Mouse (Mus musculus) kidney, adult 8-10 months (tissue): ENCODE data around the gene Gm42906.

Source experiments
- DNase-seq, 2 experiments: peaks; one replicate each; pipeline ENCODE4 v3.0.0; 2022

The Gm42906 gene

DNA sequence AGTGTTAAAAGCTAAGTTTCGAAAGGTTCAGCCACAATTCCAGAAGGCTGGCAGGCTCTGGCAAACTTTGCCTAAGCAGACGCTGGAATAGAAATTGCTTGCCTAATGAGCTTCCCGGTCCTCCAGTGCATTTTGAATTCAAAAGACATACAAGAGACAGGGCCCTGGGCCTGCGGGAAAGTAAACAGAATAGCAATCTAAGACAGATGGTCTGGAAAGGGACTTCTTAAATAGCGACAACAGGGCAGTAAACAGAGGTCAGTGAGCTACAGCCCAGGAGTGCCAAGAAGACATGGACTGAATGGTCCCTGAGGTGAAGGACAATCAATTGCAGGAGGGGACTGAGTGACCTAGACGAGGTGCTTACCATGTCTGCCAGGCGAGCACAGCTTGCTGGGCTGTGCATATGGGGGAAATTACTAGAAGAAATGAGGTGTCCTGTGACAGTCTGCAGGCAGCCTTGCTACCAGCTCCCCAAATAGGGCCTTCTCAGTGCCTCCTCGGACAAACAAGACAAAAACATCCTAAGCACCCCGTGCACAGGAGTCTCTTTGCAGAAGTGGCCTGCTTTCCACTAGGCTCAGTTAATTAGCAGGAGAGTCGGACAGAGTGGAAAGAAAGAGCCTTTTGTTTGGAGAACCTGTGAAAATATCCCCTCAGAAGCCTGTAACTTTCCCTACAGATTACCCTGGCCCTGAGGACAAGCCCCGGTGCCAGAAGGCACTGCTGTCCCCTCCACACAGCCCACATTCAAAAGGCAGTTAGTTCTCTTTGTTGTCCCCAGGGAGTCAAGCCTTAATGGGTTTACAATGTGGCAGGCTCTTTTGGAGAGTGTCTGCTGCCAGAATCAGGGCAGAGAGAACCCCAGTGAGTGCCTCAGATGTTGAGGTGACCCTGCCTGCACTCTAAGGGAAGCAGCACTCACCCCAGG lies 285.0 kb downstream of the Gm42906 start:
- DNase-seq, result peak in 1 of 2 experiments; percentile 16

DNA sequence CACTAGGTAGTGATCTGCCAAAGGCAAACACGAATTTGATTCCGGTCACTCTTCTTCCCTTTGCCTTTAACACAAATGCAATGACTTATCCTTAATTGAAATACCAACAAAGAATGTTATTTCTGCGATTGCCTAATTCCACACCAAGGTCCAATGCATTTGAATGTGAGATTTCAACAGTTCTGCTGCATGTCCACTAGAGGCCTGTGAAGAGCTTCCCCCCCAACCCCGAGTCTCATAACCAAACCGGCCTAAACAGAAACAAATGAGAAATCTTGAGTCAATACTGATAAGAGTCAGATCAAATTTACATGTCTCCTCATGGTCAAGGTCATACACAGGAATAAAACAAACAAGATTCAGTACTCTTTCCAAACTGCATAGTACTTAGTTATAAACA lies 285.7 kb downstream of the Gm42906 start:
- DNase-seq, result peak; percentile 33 to 68

DNA sequence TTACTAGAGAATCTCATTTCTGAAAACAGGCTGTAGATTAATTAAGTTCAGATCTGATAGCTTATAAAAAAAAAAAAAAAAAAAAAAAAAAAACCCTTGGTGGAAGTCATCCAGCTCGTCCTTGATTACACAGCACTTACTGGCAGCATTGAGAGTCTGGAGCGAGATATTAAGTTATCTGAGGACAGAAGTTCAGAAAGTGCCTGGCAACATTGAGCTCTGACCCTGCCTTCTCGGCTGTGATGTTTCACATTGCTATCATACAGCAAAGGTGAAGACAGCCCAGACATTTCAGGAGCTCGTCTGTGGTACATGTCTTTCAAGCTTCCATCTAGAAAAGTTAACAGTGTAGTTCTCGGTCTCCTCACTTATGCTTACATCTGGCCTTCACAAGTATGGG lies 290.1 kb downstream of the Gm42906 start:
- no peak for DNase-seq

DNA sequence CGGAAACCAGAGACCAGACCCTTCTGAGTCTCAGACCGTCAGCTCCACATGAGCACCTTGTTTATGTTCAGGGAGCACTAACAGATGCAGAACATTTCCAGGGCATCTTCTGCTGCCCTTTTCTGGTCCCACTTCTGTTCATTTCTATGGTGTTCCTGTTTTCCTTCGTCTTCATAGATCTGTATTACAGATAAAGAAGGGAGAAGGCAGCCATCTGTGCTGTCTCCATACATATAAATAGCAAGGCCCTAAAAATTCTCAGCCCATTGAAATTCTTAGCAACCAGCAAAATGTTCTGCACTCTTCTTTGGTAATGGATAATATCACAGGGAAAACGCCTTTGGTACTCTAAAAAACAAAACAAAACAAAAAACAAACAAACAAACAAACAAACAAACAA lies 290.7 kb downstream of the Gm42906 start:
- no peak for DNase-seq

DNA sequence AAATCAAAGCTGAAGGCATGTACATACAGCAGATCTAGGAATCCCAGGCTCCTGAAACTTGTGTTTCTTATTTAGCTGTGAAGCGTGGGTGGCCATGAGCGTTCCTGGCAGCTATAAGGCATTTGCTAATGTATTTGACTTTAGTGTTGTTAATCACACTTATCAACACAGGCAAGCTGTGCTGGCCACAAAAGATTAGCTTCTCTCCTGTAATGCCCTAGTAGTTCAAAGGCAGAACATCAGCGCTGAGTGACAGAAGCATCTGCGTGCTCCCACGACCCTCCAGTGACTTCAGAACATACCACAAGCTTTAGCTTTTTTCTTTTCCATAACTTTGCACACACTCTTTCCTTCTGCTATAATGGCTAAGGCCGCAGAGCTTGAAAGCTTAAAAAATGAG lies 292.0 kb downstream of the Gm42906 start:
- no peak for DNase-seq

DNA sequence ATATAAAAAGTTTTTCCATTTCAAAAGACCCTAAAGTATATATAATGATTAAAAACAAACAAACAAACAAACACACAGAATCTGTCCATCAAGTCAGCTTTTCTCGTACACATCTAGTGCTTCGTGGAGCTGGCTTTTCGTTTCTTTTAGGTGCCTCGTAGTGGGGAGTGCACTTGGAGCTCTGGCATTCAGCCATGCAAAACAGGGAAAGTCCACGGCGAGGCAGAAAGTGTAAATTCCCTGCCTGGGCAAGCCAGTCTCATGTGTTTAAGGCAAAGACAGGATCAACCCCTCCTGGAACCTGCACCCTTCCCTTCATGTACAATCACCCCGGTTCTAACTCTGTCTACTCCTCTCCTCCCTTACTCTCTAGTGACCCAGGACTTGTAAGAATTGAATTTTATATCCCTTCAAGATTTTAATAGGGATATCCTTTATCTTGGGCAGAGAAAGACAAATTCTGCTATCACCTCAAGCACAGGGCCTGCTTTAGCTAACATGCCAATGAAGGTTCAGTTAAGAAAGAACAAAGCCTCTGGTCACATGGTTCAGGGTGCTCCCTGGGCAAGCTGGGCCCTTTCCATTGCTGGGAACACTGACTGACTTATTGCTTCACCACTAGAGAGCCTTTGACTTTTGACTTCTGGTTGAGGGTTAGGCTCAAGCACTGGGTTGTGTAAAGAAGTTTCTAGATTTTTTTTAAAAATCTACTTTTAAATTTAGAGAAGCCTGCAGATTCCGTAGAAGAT lies 292.7 kb downstream of the Gm42906 start:
- DNase-seq, result peak; percentile 53 to 54

DNA sequence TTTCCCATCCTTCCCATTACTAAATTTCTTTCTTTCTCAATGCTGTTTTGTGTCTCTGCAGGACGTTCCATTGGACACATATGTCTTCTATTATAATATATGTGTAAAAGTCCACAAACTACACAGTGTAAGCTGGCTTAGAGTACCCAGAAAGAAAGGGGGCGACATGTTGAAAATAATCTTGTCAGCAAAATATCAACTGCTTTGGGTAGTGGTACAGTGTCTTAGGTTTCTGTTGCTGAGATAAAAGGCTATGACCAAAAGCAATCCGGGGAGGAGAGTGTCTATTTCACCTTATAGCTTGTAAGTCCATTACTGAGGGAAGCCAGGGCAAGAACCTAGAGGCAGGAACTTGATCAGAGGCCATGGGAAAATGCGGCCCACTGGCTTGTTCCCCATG lies 293.8 kb downstream of the Gm42906 start:
- DNase-seq, result no peak

DNA sequence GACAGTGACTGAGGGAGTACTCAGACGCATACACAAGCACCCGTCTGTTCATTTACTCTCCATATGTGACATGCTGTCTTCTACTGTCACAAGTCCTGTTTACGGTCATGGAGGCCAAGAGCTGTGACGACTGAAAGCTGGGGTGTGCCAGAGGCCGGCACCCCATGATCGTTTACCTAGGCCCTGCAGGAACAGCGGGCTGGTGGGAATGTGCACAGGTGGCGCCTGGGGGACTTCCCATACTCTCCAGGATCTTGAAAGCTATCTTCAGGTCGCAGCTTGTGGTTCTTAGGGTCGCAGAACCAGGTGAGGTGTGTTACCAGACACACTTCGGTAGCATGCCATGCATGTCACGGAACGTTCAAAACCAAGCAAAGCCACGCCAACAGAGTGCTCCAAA lies 294.2 kb downstream of the Gm42906 start:
- no peak for DNase-seq

DNA sequence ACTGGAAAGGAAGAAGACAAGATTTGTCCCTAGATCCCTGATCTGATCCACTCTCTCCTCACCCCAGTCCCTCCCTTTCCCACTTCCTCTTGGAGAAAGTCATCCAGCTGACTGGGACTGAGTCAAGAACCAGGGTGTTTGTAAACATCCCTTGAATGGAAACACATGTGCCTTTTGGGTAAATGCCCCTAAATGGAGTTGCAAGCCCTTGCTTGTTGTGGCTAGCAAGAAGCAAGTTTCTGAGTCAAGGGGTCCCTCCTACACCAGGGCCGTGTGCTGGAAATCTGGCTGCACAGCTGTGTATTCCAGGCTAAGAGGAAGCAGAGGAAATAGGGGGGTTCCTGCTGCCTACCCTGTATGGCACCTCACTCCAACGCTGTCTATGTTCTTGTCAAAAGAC lies 298.2 kb downstream of the Gm42906 start:
- no peak for DNase-seq

DNA sequence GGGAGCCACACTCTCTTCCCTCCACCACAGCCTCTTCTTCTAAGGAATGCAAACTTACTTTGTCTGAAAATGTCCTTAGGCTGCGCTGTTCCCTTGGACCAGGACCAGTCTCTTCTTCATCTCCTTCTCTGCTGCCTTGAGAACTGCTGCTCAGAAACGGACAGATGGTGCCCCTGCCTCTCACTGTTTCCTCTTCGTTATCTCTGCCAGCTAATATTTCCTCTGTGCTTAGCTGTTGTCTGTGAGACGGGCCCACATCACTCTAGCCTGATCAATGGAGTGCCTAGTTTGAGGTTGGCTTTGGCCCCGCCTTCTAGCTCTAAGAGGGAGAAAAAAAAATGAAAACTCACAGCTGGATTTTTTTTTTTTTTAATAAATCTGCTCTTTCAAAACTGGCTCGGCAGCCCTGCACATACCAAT lies 300.7 kb downstream of the Gm42906 start:
- no peak for DNase-seq

DNA sequence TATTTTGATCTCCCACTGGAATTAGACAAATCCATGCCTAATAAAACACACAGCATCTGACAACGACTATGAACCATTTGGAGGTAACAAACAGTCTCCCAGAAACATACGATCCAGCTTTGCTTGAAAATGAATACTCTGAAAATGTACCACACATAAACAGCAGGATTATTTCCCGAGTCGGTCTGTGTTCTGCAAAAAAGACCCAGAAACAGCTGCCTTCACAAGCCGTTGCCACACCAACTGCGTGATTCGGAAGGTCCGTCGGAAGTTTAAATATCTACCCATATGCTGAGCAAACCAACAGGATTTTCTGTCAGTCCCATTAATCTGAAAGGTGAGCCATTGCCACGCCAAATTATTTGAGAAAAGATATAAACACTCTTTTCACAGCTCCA lies 301.4 kb downstream of the Gm42906 start:
- no peak for DNase-seq

DNA sequence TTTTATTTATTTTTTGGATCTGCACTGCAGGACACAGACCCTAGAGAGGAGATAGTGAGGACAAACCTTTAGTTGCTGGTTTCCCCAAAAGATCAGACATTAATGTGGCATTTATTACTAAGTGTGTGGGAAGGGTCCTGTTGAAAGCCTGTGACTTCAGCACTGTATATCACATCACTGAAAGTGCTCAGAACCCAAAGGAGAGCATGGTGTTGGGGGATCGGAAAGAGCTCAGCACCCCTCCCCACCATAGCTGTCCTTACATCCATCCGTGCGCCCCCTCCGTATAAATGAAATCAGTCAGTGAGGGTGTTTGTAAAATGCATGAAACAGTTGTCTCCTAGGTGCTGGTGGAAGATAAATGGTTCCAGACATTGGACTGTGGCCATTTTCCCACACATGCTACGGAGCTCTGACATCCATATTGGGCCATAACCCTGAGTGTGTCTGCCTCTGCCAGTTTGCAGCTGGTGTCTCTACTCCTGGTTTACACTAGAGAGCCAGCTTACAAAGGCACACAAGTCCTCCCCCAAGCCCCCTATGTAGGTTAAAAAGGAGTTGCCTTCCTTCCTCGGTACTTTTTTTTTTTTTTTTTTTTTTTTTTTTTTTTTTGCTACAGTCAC lies 301.9 kb downstream of the Gm42906 start:
- no peak for DNase-seq

DNA sequence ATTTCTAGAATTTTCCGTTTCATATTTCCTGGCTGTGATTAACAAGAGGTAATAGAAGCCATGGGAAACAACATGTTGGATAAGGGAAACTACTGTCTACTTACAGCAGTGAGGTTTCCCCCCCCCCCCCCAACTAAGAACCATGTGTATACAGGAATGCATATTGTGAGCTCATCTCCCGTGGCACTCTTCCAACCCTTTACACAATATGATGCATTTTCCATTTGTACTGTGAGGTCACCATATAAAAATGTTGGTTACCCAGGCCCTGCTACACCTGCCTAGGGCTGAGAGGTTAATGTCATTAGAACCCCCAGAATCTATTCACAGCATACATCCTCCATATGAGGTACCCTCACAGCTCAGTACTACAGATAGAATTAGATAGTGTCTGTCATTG lies 310.1 kb downstream of the Gm42906 start:
- no peak for DNase-seq

DNA sequence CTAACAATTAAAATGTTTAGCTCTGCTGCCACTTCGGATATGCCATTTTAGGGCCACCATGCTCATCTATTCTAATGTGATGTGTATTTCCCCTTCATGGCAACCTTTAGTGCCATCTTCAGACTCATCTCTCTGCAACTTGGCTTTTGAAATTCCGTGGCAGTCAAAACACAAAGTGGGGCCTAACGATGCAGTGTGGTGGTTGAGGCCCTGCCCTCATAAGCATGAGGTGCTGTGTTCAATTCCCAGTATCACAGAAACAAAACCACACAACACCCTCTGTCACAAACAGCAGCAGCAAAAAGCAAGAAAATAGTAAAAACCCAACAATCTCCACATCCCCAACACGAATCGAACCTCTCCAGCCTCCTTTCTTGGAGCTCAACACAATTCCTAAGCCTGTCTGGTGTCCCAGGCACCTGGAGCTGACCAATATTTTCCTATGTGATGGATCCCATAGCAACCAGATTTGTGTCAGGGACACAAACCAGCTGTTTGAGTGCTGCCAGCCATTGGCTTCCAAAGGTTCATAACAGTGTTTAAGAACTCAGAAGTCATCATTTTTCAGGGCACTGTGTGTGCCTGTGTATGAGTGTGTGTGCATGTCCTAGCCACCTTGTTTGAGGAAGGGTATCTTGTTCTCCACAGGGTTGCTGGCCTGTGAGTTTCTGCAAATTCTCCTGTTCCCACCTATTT lies 311.6 kb downstream of the Gm42906 start:
- no peak for DNase-seq

DNA sequence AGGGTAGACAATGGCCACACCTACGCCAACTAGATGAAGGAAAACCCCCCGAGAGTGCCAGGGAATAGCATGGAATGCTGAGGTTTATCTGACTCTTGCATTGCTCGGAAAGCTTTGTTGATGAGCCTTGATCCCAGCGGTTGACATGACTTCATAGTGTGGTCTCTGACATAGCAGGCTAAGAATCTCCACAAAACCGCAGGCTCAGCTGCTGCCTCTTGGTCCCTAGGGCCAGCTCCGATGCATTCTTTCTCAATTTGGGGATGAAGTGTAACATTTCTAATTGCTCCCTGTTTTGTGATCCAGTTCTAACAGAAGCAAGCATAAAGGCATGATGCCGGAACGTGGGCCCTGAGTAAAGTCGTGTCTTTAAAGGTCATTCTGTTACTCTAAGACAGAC lies 315.2 kb downstream of the Gm42906 start:
- no peak for DNase-seq

DNA sequence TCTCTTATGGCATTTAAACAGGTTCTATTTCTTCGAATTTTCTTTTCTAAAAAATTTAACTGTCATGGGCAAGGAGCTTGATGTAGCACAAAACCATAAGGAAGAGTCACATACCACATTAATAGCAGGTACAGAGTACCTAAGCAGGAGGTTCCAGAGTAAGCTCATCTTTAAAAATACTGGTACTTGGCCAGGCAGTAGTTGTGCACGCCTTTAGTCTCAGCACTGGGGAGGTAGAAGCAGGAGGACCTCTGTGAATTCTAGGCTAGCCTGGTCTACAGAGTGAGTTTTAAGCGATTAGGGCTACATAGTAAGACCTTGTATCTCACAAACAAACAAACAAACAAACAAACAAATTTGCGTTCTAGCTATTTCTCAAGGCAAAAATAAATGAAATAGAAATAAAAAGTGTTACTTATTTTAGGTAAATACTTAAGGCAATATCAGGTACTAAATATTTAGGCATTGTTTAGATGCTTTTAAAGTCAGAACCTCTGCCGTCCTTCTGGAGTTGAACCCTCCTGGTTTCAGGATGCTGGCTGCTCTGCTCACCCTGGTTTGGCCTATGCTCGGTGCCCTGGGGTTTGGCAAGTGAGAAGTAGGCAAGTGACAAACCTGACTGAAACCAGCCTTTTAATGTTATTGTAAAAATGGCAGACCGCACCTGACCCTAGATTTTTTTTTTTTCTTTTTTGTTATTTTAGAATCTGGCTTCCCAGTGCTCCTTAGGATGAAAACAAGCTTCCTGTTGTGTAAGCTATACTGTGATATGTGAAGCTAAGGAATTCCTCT lies 316.7 kb downstream of the Gm42906 start:
- no peak for DNase-seq

DNA sequence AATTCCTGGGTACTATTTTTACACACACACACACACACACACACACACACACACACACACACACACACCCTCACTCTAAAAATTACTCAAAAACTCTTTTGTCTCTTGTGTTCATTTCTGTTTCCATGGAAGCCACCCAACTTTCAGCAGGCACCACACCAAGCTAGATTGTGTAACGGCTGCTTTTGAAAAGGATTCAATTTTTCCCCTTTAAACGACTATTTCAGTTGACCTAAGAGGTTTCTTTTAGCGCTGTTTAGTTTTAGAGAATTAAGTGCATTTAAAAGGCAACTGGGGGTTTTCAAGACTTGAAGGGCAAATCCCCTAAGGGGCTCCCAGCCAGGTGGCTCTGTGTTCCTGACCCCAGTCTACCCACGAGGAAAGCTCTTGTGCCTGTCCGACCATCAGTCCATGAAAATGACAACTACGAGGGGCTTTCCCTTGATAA lies 317.5 kb downstream of the Gm42906 start:
- no peak for DNase-seq

DNA sequence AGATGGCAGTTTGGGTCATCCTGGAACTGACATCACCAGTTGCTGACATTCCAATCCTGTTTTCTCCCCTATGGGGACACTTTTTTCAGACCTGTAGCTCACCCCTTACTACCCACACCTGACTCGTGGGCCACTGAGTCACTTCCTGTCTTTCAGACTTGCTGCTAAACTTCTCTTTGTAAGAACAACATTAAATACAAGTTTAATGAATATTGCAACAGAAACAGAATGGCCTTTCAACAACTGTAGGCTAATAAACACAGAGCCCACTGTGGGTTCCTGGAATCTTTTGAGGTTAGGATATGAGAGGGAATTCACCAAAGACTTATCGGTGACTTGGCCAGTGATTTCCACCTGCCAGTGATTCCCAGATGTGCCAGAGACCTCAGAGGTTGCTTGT lies 318.1 kb downstream of the Gm42906 start:
- no peak for DNase-seq

DNA sequence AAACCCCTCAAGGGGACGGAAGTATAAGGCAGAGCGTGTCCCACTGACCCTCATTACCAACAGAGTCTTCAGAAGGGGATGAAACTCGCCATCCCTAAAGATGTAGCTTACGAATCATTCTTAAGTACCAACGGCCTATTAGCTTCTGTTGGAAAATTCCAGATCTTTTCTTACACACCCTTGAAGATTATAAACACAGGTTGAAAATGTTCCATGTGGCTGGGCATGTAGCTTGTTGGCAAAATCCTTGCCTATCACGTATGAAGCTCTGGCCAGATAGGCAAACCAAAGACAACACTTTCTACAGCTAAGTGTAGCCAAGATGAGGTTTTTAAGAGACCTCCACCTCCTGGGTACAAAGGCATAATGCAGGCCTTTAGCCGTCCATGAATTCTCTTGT lies 319.0 kb downstream of the Gm42906 start:
- no peak for DNase-seq

DNA sequence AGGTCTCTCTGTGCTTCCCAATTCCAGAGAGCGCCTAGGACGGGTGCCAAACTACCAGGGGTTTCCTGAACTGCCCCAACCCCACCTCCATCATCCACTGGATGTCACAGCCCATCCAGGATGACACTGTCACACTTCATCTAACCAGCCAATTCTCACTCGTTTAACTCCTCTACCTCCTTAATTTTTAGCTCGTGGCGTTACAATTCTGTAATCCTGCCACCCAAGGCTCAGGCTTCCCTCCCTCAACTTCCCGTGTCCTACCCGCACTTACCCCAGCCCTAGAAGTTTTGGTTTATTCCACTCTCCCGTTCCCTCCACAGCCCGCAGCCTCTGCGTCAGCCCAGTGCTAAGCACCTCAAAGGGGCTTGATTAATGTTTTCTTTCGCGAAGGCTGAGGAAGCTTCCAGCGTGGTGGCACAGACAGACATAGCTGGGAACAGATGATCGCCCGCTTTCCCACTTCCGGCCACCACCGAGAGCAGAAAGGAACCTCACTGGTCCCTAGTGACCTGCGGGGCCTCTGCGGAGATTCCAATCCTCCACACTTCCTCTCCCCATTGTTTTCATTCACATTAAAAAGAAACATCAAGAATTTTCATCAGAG lies 319.6 kb downstream of the Gm42906 start:
- no peak for DNase-seq

DNA sequence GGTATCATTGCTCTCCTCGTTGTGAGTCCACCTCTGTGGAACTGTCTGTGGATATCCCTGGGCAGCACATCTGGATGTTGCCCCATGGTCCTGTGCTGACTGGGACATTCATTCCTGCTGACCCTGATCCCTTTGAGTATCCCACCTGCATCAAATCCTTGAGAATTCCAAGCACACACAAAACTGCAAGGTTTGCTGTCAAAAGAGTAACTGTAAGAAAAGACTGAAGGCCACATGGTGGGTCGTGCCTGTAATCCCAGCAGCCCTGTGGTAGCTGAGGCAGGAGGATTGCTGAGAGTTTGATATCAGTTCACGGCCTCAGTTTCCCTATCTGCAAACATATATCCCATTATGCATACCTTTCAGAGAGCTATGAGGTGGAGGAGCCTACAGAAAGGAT lies 321.1 kb downstream of the Gm42906 start:
- DNase-seq, result no peak
